ENCODE assay signal across 8 mouse cellular contexts in genomic region chr1:97038548-97038947, GRCm38 (mm10).
DNase-seq lines count a peak whose midpoint lies in the region; ATAC-seq and TF ChIP-seq lines count a peak whose summit lies in the region.

No protein-coding gene starts in this region.

- no peaks in the 10 kb centered on the region for H3K4me1 ChIP-seq in liver, postnatal 0 days (ENCODE audit: insufficient read depth)
- H3K4me1 ChIP-seq in hindbrain, postnatal 0 days (ENCODE audit: insufficient read depth, low read length): no peaks in the 10 kb centered on the region

- H3K4me2 ChIP-seq in liver, postnatal 0 days (ENCODE audit: low read depth, low read length): no peak overlapping the region
- H3K4me2 ChIP-seq in hindbrain, postnatal 0 days (ENCODE audit: low read depth, low read length): no peak overlapping the region

- peak; percentile 31; the same call in 1 of the 2 replicates for TF ChIP-seq CTCF in gastrocnemius, adult 2 months (IDR thresholded peaks at IDR 0.05)
- TF ChIP-seq CTCF in liver, postnatal 0 days (IDR thresholded peaks at IDR 0.05; ENCODE audit: low read depth): peak; percentile 55
- TF ChIP-seq CTCF in hindbrain, postnatal 0 days (IDR thresholded peaks at IDR 0.05; ENCODE audit: low read depth): peak; percentile 71

- no peak overlapping the region for H3K4me3 ChIP-seq in gastrocnemius, adult 2 months
- no peak overlapping the region for H3K4me3 ChIP-seq in liver, postnatal 0 days (ENCODE audit: low read depth, low read length)
- H3K4me3 ChIP-seq in hindbrain, postnatal 0 days (ENCODE audit: low read length): no peak overlapping the region

- DNase-seq in gastrocnemius, adult 2 months: no peak
- DNase-seq in gastrocnemius, postnatal 14 days: no peak
- no peak for DNase-seq in liver, postnatal 0 days
- DNase-seq in liver (no peak), NIH3T3 (ENCODE audit: low read depth) (peak; percentile 76)
- peak; percentile 81 for DNase-seq in hindbrain, postnatal 0 days (ENCODE audit: low spot score)
- no peak for DNase-seq in lung, postnatal 14 days

- no peaks in the 10 kb centered on the region for H3K27me3 ChIP-seq in liver, postnatal 0 days (ENCODE audit: insufficient read depth, low read length)
- H3K27me3 ChIP-seq in hindbrain, postnatal 0 days (ENCODE audit: insufficient read depth, low read length): no peaks in the 10 kb centered on the region

- no peak for TF ChIP-seq EP300 in liver, postnatal 0 days (IDR thresholded peaks at IDR 0.05; ENCODE audit: low read depth)

- no peak for ATAC-seq in liver, postnatal 0 days
- peak; percentile 38; the same call in 1 of the 2 replicates for ATAC-seq in hindbrain, postnatal 0 days
- ATAC-seq in inflammation-experienced regulatory T-cells, adult 6 months: no peak

- H3K36me3 ChIP-seq in liver, postnatal 0 days (replicated peaks; ENCODE audit: insufficient read depth, low read length): no peaks in the 10 kb centered on the region
- no peaks in the 10 kb centered on the region for H3K36me3 ChIP-seq in hindbrain, postnatal 0 days (ENCODE audit: insufficient read depth, low read length)

- WGBS in liver, postnatal 0 days (ENCODE audit: insufficient replicate concordance): 6% methylated on average over 2 of the region's 2 CpGs
- WGBS in hindbrain, postnatal 0 days: 4% methylated on average over 2 of the region's 2 CpGs

- no peak overlapping the region for H3K9ac ChIP-seq in liver, postnatal 0 days (replicated peaks)
- H3K9ac ChIP-seq in hindbrain, postnatal 0 days (replicated peaks; ENCODE audit: low read length): no peak overlapping the region

- H3K9me3 ChIP-seq in liver, postnatal 0 days (ENCODE audit: low read length): no peaks in the 10 kb centered on the region
- H3K9me3 ChIP-seq in hindbrain, postnatal 0 days (ENCODE audit: low read length): no peaks in the 10 kb centered on the region

- intact Hi-C loops in gastrocnemius, adult 2 months (cut with DNase I): no loop called here
- intact Hi-C loops in gastrocnemius, postnatal 14 days (cut with DNase I; ENCODE audit: low total_unique reads): no loop called here

- no peak overlapping the region for H3K27ac ChIP-seq in gastrocnemius, adult 2 months
- no peak overlapping the region for H3K27ac ChIP-seq in liver, postnatal 0 days (ENCODE audit: low read depth)
- no peak overlapping the region for H3K27ac ChIP-seq in hindbrain, postnatal 0 days

Comparison
In these comparisons a context has a peak if more than half of its experiments do, and no peak if none do; other contexts are left out.
1. DNase-seq: peak in NIH3T3 (single experiment) and hindbrain, postnatal 0 days (single experiment); none in gastrocnemius, adult 2 months (single experiment), gastrocnemius, postnatal 14 days (single experiment), liver, postnatal 0 days (single experiment), liver (single experiment) and lung, postnatal 14 days (single experiment).
2. Peak in every context shown above with its lines, with median percentiles within 50 percentile points of each other: CTCF ChIP-seq.